Mouse (Mus musculus): Measurements from ENCODE around the gene Stk32b. TPM values are rescaled to one million over a fixed set of nuclear protein-coding genes. Genes with fewer than 3 reads are reported as not detected.

The Stk32b gene
- total RNA-seq (2021) = under 1 TPM; 0.20 to 0.29 TPM

- intact Hi-C loops (cut with DNase I) = loop anchor here (1.0 to 5.0 kb wide), 2 partner anchors 254 to 418 kb away; no protein-coding TSS in a partner anchor
- peak in 1 of 2 experiments; percentile 19 for DNase-seq
These were observed at the start of gene Stk32b for GRCm38 (mm10) chr5:37716505-37717372. Gene Stk32b, minus strand, starts transcription at chr5:37717171.

- no peak for DNase-seq
- intact Hi-C loops (cut with DNase I) = no loop called here
These were observed 48.9 kb upstream of the Stk32b start for GRCm38 (mm10) chr5:37765851-37766250.

GRCm38 (mm10) chr5:37762046-37762445 lies 45.1 kb upstream of the Stk32b start:
- intact Hi-C loops (cut with DNase I) = no loop called here

GRCm38 (mm10) chr5:37753366-37753765 lies 36.4 kb upstream of the Stk32b start:
- DNase-seq = no peak

More at GRCm38 (mm10) chr5:37762046-37762445, 45.1 kb upstream of the Stk32b start:
- no peak for DNase-seq

GRCm38 (mm10) chr5:37752027-37752967 lies 35.3 kb upstream of the Stk32b start:
- intact Hi-C loops (cut with DNase I) = loop anchor here (2.0 kb wide), 1 partner anchor 453 kb away; no protein-coding TSS in a partner anchor
- peak; percentile 75 to 83 for DNase-seq

More at GRCm38 (mm10) chr5:37753366-37753765, 36.4 kb upstream of the Stk32b start:
- intact Hi-C loops (cut with DNase I) = loop anchor here (2.0 kb wide), 1 partner anchor 455 kb away; no protein-coding TSS in a partner anchor

- intact Hi-C loops (cut with DNase I) = no loop called here
- DNase-seq = peak in 1 of 2 experiments; percentile 13
These were observed 27.1 kb upstream of the Stk32b start for GRCm38 (mm10) chr5:37743889-37744707.

- no peak for DNase-seq
- intact Hi-C loops (cut with DNase I) = no loop called here
These were observed 19.2 kb upstream of the Stk32b start for GRCm38 (mm10) chr5:37736213-37736612.

- DNase-seq = no peak
- intact Hi-C loops (cut with DNase I) = no loop called here
These were observed 18.3 kb upstream of the Stk32b start, which contains the start of gene Cytl1 for GRCm38 (mm10) chr5:37735224-37735623. Gene Cytl1, plus strand, starts transcription at chr5:37735519.

GRCm38 (mm10) chr5:37730781-37731180 lies 13.8 kb upstream of the Stk32b start:
- intact Hi-C loops (cut with DNase I) = no loop called here
- DNase-seq = peak; percentile 21 to 35

- DNase-seq = peak in 1 of 2 experiments; percentile 19
These were observed 8.4 kb upstream of the Stk32b start for GRCm38 (mm10) chr5:37725220-37725886.

GRCm38 (mm10) chr5:37720670-37721069 lies 3.7 kb upstream of the Stk32b start:
- no peak for DNase-seq
- intact Hi-C loops (cut with DNase I) = no loop called here

More at GRCm38 (mm10) chr5:37725220-37725886, 8.4 kb upstream of the Stk32b start:
- intact Hi-C loops (cut with DNase I) = no loop called here

GRCm38 (mm10) chr5:37717384-37717963 lies 503 bp upstream of the Stk32b start:
- DNase-seq = peak; percentile 57 to 69
- intact Hi-C loops (cut with DNase I) = loop anchor here (1.0 to 5.0 kb wide), 2 partner anchors 255 to 419 kb away; no protein-coding TSS in a partner anchor

GRCm38 (mm10) chr5:37709257-37709904 lies 7.6 kb downstream of the Stk32b start:
- no peak for DNase-seq
- intact Hi-C loops (cut with DNase I) = no loop called here

- intact Hi-C loops (cut with DNase I) = no loop called here
These were observed 8.8 kb downstream of the Stk32b start for GRCm38 (mm10) chr5:37708124-37708523.

GRCm38 (mm10) chr5:37704962-37705361 lies 12.0 kb downstream of the Stk32b start:
- DNase-seq = no peak
- intact Hi-C loops (cut with DNase I) = no loop called here

More at GRCm38 (mm10) chr5:37708124-37708523, 8.8 kb downstream of the Stk32b start:
- DNase-seq = no peak

- intact Hi-C loops (cut with DNase I) = no loop called here
- peak; percentile 22 to 49 for DNase-seq
These were observed 17.2 kb downstream of the Stk32b start for GRCm38 (mm10) chr5:37699757-37700156.

GRCm38 (mm10) chr5:37697286-37697685 lies 19.7 kb downstream of the Stk32b start:
- DNase-seq = no peak
- intact Hi-C loops (cut with DNase I) = no loop called here

- intact Hi-C loops (cut with DNase I) = no loop called here
- no peak for DNase-seq
These were observed 21.2 kb downstream of the Stk32b start for GRCm38 (mm10) chr5:37695773-37696172.

Data from heart, postnatal 10 days (tissue).